Mouse (Mus musculus) urinary bladder, postnatal 25 days (tissue): ENCODE data around the gene Igf2bp1.

Source experiments
- DNase-seq: peaks from one replicate; pipeline ENCODE4 v3.0.0; 2022; ENCODE audit warnings: low spot score

Gene Igf2bp1

DNA sequence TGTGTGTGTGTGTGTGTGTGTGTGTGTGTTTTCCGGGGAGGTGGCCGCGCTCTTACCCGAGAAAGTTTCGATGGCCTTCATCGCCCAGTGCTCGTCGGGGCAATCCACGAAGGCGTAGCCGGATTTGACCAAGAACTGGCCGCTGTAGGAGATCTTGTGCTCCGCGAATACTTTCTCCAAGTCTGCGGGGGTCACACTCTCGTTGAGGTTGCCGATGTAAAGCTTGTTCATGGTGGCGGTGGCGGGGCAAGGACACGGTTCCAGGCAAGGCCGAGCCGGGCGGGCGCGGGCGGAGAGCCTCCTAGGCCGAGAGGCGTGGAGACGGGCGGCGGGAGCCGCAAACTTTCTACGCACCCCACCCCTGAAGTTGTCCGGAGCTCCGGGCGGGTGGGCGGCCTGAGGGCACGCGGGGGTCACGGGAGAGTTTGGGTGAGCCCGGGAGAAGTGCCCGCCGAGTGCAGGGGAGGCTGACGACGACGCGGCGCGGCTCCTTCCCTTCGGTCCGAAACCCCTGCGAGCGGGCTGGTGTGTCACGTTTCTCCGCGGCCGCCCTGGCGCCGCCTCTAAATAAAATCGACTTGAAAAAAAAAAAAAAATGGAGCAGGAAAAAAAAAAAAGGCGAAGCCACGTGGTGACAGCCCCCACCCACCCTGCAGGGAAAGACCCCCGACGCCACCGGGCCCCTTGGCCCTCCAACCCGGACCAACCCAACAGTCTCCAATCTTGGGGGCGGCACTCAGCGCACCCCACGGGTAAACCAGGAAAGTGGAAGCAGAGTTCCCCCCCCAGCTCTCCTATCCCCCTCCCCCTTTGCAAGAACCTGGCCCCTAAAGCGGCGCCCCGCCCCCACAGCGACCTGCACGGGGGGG is at the start of gene Igf2bp1:
TSS of gene Igf2bp1 (minus strand) at position 538 of the 869 bp plus-strand sequence.
- DNase-seq: peak; percentile 42

DNA sequence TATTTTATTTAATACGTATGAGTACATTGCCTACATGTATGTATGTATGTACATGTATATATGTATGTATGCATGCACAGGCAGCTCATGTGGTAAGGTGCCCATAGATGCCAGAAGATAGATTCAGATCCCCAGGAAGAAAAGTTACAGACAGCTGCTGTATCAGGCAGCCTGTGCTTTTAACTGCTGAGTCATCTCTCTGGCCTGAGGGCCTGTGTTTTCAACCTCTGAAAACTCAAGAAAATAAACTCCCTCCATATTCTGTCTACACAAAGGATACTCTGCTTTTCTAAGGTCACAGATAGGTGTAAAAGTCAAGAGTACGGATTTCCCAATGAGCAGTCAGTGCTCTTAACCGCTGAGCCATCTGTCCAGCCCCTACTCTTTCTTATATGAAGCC is 45.1 kb upstream of the Igf2bp1 start:
- no peak for DNase-seq

DNA sequence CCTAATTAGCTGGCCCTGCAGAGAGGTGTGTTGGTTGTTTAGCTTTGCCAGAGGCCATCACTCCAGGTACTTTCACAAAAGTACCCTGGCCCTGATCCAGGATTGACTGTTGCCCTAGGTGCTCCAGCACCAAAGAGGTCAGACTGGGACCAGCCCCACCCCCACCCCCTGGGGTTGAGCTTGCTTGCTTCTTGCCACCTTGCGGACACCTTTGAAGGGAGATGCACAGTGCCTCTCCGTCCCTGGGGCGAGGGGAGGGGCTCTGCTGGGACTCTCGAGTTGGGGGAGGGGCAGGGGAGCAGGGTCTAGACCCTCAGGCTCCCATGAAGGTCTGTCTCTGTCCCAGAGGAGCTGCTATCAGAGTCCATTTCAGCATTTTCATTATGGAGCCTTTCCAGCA is 44.2 kb upstream of the Igf2bp1 start:
- DNase-seq: no peak

DNA sequence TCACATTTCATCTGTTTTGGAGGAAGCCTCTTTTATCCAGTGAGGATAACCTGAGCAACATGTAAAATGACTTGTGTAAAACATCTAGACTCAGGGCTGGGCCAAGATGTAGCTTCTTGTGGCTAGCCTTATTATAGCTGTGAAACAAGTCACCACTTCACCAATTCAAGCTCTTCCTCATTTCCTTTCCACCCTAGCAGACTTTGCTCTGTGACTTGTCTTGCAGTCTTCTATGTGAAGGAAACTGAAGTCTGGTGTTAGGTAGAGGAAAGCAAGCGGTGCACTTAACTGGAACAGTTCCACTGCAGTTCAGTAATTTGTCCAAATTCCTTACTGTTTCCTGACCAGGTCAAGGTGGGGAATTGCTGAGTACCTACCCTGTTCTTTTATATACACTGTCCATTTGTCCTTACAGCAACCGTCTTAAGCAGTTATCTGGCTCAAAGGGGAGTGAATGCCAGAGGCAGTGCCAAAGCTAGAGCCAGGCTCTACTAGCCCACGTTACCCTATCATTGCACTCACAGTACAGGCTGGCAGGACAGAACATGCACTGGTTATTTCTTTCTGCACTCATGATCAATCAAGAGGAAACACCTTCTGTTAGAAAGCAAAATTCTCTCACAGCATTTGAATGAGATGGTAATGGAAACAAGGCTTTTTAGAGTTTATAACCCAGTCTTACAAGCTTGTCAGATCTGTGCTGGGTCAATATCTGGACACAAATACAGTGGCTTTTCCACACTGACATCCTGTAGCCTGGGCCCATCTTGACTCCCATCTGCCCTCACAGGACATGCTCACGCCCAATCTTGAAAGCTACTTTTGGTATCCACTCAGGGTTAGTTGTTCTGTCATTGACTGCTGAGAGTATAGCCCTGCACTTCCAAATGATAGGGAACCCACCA is 42.0 kb upstream of the Igf2bp1 start:
- no peak for DNase-seq

DNA sequence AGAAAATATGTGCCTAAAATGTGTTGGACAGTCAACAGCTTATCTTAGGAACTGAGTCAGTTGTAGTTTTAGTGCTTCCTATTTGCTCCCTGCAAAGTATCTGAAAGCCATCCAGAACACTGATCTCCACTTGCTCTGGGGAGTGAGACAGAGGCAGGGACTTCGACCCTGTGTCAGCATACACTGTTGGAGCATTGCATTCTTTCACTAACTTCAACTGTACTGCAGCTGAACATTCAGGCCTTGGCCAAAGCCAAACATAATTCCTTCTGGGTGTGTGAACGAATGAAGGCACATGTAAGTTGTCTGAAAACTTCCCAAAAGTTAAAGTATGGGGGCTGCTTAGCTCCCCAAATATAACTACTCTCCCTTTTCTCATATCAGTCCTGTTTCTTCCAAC is 41.1 kb upstream of the Igf2bp1 start:
- DNase-seq: no peak

DNA sequence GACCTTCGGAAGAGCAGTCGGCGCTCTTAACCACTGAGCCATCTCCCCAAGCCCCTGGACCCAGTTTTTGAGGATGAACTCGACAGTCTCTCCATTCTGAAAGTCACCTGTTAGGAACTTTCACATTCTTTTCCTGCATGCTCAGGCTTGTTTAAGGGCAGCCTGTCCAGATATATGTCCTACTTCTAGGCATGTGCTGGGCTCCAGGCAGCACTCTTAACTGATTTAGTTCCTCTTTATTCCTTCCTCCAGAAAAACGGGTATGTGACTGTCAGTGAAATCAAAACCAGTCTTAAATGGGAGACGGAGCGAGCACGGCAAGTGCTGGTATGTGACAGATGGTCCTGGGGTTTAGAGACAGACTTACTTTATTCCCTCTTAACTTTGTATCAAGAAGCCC is 40.3 kb upstream of the Igf2bp1 start:
- DNase-seq: no peak

DNA sequence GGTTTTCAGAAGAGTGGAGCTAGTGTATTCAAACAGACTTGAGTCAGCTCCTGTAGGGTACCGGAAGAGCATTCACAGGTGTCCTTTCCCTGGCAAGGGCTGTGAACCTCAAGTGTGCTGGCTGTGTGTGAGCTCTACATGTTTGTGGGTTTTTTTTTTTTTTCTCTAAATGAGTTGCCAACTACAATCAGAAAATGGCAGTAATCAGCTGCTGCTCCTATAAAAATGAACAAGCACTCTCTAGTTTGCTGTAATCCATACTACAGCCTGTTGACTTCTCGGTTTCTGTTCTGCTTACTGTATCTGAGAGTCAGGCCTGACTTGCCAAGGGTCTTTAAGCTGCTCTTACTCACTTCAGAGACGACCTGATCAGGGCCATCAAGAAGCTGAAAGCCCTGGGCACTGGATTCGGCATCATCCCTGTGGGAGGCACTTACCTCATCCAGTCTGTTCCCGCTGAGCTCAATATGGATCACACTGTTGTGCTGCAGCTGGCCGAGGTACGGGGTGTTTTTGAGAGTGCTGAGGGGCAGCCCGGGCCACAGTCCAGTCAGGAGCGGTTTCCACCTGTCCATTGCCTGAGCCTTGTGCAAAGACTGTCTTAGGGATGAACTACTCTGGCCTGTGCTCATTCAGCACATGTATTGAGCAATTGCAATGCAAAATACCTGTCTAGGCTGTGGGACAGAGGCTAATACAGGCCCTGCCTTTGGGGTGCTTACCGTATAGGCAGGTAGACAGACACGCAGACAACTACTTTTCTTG is 39.2 kb upstream of the Igf2bp1 start:
- DNase-seq: no peak

DNA sequence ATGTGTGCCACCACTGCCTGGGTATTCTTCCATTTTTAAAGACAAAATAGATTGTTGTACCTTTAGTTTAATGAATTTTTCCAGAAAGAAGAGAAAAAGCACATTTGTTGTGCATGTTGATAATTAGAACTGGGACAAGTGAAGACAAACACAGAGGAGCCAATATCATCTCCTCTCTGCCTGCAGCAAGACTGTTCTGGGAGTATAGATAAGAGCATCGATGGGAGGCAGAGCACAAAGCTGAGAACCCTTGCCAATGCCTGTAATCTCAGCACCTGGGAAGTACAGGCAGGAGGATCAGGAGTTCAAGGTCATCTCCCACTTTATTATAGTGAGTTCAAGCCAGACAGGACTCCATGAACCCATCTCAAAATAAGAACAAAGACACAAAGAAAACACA is 32.8 kb upstream of the Igf2bp1 start:
- DNase-seq: no peak

DNA sequence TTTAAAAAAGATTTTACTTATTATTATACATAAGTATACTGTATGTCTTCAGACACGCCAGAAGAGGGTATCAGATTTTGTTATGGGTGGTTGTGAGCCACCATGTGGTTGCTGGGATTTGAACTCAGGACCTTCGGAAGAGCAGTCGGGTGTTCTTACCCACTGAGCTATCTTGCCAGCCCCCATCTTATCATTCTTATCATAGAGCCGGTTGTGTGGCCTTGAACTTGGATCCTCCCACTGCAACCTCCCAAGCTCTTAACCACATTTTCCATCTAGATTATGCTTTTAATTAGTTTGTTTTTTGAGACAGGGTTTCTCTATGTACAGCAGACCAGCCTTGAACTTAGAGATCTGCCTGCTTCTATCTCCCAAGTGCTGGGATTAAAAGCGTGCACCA is 31.8 kb upstream of the Igf2bp1 start:
- no peak for DNase-seq

DNA sequence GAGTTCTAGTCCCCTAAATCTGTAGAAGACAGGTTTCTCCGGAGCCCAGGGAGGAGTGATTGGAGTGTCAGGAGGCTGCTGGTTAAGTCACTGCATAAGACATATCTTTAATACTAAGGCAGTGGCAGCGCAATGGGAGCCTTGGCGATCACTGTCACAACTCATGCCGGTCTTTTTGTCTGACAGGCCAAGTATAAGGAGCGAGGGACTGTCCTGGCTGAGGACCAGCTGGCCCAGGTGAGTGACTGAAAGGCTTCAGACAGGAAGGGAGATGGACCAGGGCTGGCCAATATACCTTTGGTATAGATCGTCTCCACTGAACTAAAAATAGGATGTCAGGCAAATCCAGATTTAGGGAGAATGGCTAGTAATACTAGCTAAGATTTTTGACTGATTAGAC is 29.4 kb upstream of the Igf2bp1 start:
- no peak for DNase-seq

DNA sequence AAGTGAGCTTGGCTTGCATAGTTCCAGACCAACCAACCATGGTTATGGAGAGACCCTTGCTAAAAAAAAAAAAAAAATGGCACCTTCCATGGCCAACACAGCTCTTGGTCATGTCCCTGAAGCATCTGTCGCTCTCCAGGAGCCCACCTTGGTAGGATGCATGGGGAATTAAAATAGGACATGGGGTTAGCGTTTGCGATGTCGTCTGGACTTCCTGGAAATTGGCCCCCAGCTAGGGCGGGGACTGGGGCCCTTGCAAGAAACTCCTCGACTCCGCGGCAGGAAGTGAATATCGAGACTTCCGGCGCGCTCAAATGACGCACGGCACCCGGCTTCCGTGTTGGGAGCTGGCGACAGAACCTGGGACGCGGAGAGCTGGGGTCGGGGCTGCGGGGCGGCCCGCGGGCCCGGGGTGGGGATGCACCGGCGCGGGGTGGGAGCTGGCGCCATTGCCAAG is 28.9 kb upstream of the Igf2bp1 start, which contains the start of gene Snf8:
TSS of gene Snf8 (plus strand) at position 290 of the 457 bp plus-strand sequence.
- DNase-seq: peak; percentile 97

DNA sequence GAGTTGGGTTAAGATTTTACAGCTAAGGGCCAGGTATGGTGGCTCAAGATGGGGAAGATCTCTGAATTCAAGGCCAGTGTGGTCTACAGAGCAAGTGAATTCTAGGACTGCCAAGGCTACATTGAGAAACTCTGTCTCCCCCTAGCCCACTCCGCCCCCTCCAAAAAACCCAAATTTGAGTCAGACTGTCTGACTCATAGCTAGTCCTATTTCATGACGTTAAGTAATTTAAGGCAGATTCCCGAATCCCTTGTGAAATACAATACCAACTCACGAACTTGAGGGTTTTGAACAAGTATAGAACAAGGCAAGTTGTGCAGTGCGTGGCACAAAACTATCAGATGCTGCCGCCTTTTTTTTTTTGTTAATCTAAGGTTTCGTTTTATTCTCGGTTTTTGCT is 28.4 kb upstream of the Igf2bp1 start:
- DNase-seq: no peak

DNA sequence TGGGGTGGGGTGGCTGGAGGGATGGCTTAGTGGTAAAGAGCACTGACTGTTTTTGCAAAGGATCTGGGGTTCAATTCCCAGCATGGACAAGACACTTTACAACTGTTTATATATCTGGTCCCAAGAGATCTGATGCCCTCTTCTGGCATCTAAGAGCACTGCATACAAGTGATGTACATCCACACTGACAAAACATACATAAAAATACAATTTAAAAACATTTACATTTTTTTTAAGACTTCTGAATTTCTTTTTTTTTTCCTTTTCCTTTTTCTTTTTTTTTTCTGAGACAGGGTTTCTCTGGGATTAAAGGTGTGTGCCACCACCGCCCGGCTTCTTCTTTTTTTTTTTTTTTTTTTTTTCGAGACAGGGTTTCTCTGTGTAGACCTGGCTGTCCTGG is 27.5 kb upstream of the Igf2bp1 start:
- no peak for DNase-seq

DNA sequence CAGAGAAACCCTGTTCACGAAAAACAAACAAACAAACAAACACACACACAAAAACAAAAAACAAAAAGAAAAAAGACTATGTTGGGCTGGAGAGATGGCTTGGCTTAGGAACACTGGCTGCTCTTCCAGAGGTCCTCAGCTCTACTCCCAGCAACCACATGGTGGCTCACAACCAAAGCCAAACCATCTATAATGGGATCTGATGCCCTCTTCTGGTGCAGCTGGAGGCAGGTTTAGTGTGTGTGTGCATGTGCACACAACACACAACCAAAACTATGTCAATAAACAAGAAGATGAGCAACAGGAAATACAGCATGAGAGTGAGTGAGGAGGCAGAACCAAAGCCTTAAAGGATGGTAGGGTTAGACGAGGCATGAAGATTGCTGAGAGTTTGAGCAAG is 26.0 kb upstream of the Igf2bp1 start:
- DNase-seq: no peak

DNA sequence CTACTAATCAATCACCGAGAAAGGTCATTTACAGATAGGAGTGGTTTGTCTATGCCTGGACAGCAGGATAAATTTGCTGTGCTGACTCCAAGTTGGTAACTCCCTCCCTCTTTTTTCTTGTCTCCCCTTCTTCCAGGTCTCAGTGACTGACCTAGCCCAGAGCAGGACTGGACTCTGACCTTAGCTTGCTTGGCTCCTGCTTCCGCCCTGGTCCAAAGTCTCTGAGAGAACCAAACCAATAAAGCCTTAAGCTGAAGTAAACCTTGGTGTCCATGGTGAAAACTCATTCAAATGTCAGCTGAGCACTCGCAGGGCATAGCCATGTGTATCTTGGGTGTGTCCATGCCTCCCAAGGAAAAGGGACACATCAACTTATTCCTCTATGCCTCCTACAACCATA is 24.8 kb upstream of the Igf2bp1 start:
- DNase-seq: no peak

DNA sequence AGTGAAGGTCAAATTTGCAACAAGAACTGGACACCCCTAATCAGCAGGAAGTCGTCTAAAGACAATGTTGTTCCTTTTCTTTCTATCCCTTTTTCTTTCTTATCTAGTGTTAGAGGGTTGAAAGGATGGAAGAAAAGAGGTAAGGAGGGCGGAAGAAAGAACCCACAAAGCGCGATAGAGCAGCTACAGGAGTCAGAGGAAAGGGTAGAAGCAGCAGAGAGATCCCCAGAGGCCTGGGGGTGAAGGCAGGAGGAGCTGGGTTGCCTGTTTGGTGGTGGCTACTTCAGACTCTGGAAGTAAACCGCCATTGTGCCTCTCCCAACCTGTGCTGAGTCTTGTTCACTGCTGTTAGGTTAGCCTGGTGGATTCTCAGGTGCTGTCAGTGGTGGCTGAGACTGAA is 22.4 kb upstream of the Igf2bp1 start:
- no peak for DNase-seq

DNA sequence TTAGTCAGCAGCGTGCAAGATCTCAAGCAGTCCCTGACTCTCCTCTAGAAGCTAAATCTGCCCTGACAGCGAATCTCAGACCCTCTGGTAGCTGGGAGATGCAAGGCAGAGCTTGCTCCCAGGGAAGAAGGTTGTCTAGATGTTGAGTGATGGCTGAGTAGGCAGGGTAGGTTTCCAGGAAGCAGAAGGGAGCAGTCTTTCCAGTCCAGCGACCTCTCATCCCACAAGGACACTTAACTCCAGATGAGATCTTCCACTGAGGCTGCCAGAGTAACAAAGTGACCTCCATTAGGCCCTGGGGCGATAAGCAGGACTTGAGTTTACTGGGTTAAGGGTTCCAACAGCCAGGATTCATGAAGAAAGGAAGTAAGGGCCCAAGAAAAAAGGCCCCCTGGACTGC is 14.9 kb upstream of the Igf2bp1 start:
- DNase-seq: no peak

DNA sequence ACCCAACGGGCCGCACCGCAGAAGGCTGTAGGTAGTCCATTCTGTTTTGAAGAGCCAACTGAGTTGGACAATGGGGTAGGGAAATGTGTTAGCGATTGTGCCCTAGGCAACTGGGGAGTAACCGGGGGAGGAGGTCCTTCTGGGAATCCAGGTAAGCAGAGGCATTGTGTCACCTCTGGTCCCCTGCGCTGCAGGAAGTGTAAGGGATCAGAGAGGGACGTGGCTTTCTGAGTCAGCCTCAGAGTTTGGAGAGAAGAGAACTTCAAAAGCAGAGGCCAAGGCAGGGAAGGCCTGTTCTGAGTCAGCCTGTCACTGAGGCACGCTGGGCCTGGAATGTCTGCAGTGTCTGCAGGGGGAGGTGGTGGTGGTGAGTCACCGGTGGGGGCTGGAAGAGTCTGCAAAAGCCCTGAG is 12.2 kb upstream of the Igf2bp1 start:
- DNase-seq: peak; percentile 32

DNA sequence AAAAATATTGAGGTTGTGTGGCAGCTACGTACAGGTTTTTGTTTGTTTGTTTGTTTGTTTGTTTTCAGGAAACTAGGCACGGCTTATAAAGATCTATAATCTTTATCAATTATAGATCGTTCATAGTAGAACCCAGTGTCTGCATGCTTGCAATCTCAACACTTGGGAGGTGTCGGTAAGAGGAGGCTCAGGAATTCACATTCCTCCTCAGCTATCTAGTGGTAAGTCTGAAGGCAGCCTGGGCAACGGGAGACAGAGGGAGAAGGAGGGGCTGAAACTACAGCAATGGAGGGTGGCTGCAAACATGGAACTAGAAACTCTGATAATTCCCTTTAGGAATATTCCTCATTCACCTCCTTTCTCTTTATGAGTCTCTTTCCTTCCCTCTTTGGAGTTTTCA is 9.7 kb upstream of the Igf2bp1 start:
- DNase-seq: no peak

DNA sequence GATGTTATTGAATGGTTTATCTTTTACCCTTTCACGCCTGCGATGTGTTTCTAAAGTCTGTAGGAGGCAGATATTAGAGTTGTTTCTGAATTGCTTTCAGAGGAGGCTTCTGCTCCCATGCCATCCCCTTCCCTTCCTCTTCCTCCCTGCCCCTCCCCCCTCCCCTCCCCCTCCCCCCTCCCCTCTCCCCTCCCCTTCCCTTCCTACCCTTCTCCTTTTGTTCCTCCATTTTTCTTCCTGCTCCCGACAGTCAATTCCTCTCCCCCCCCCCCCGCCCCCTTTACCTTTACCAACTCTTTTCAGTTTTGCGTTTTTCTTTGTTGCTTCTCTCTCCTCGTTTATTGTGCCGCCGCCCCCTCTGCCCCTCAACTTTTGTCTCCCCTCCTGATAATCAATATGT is 6.2 kb upstream of the Igf2bp1 start:
- DNase-seq: no peak

DNA sequence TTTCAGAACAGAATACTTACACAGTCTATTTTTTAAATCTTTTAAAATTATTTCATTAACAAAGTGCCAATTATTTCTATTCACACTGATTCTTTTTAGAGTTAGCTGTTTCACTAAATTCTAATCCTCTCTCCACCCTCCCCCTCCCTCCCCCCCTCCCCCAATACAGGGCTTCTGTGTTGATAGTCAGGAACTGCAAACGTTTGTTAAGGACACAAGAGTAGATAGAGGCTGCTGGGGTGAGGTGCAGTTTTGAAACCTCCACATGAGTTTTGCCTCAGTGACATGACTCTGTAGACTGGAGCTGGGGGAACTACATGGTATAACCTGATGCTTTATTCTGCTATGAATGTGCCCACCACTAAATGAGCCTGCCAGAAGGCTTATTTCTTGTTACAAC is 3.1 kb upstream of the Igf2bp1 start:
- no peak for DNase-seq

DNA sequence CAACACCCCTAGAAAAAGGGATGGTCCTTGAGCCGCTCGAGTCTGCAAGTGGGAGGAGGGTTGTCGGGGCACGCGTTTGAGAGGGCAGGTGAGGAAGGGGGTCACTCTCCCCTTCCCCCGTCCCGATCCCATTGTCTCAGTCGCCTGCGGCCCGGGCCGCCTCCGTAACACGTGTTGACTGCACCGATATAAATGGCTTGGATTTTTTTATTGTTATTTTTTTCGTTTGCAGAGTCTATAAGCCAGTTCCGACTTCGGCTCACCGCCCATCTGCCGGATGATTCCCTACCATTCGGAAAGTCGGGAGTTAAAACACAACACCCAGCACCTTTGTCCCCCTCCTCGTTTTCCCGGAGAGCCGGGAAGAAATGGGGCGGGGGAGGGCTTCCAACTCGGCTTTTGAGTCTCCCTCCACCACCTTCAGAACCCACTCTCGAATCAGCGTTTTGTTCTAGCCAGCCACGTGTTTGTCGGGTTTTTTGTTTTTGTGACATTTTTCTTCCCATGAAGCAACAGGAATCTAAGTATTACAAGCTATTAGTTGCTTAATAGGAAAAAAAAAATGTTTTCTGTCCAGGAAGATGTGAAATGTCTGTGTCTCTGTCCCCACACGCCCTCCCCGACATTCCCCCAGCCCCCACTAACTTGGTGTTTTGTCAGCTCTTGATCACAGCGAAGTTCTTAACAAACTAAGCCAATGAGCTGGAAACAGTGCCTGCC is 1.9 kb upstream of the Igf2bp1 start:
- no peak for DNase-seq
